Mouse (Mus musculus): Measurements from ENCODE around the gene Itk.

DNA sequence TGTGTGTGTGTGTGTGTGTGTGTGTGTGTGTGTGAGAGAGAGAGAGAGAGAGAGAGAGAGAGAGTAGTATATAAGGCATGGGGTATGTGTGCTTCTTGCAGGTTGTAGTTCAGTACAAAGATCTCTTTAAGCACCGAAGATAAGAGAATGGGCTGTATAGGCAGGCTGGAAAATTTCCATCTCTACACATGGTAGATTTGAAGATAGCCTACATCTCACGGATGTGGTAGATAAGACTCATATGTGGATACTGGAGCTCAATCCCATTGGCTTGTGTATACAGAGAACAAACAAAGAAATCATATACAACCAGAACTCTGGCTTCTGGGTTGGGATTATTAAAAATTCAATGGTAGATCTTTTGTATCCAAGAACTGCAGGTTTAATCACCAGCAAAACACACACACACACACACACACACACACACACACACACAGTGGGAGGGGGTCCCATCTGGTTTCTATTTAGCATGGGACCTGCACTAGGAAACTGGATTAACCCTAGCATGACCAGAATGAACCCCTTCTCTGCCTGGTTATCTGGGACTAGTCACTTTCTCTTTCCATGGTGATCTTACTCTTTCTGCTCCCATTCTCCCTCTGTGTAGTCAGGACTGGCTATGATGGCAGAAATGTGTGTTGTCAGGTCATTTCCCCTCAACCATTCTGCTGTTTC is 28.2 kb downstream of the Itk start:
- TF ChIP-seq CTCF (IDR thresholded peaks at IDR 0.05; ENCODE audit: extremely low read depth, insufficient read depth, insufficient read length, insufficient replicate concordance), result no peak
- TF ChIP-seq POLR2A (IDR thresholded peaks at IDR 0.05; ENCODE audit: low read depth, low read length), result no peak
